Mouse (Mus musculus) MEL (cell line): ENCODE data around the gene Ppp2r1b. TPM values are rescaled to one million over a fixed set of nuclear protein-coding genes. Genes with fewer than 3 reads are reported as not detected.

ENCODE experiments used
- DNase-seq: peaks from one replicate; pipeline ENCODE4 v3.0.0; 2011; ENCODE audit warnings: low read depth, low spot score
- H3K27ac ChIP-seq: 2 replicates; pipeline ENCODE4 v1.5.1; 2012; ENCODE audit warnings: low read depth, mild to moderate bottlenecking, control low read depth, low read length, moderate library complexity; ENCODE audit not compliant: control insufficient read depth
- H3K27me3 ChIP-seq, 2 experiments: fragments of 150-350 bp in 1 of 2; sonication (generic) in 1 of 2; 2 replicates each; pipeline ENCODE4 v1.6.1; 2012; ENCODE audit warnings: low read length in 2 of 2, mild to moderate bottlenecking in 2 of 2, improper control_type of control experiment in 1 of 2, moderate library complexity in 1 of 2; ENCODE audit not compliant: insufficient read depth in 2 of 2, control insufficient read depth in 1 of 2
- H3K36me3 ChIP-seq, 2 experiments: 2 replicates each; pipeline ENCODE4 v1.6.1; 2012 to 2014; ENCODE audit warnings: low read length in 2 of 2, improper control_type of control experiment in 1 of 2, inconsistent platforms in 1 of 2, mild to moderate bottlenecking in 1 of 2; ENCODE audit not compliant: insufficient read depth in 2 of 2, control insufficient read depth in 1 of 2
- H3K4me1 ChIP-seq, 2 experiments: fragments of 150-350 bp in 1 of 2; sonication (generic) in 1 of 2; 2 replicates each; pipeline ENCODE4 v1.6.1; 2012; ENCODE audit warnings: low read length in 2 of 2, improper control_type of control experiment in 1 of 2, mild to moderate bottlenecking in 1 of 2; ENCODE audit not compliant: insufficient read depth in 2 of 2, control insufficient read depth in 1 of 2
- H3K4me3 ChIP-seq, 2 experiments: fragments of 150-350 bp in 1 of 2; sonication (generic) in 1 of 2; 2 replicates each; pipeline ENCODE4 v1.5.1; 2012; ENCODE audit warnings: low read depth in 2 of 2, low read length in 2 of 2, mild to moderate bottlenecking in 2 of 2, moderate library complexity in 2 of 2, control low read depth in 1 of 2, improper control_type of control experiment in 1 of 2; ENCODE audit not compliant: control insufficient read depth in 1 of 2, insufficient read depth in 1 of 2
- H3K79me2 ChIP-seq: 2 replicates; pipeline ENCODE4 v1.6.1; 2012; ENCODE audit warnings: mild to moderate bottlenecking, low read length, moderate library complexity; ENCODE audit not compliant: control insufficient read depth, poor library complexity, insufficient read depth
- H3K9ac ChIP-seq: 2 replicates; pipeline ENCODE4 v1.6.1; 2012; ENCODE audit warnings: low read depth, mild to moderate bottlenecking, control low read depth, low read length, moderate library complexity; ENCODE audit not compliant: control insufficient read depth, poor library complexity, severe bottlenecking
- H3K9me3 ChIP-seq: fragments of 150-350 bp; sonication (generic); replicated peaks from 2 replicates; pipeline ENCODE4 v1.6.1; 2012; ENCODE audit warnings: mild to moderate bottlenecking, low read length, improper control_type of control experiment, moderate library complexity; ENCODE audit not compliant: insufficient read depth
- BHLHE40 ChIP-seq: IDR thresholded peaks from 2 replicates; pipeline ENCODE4 v1.6.1; 2012; ENCODE audit warnings: low read depth, mild to moderate bottlenecking, inconsistent platforms, low read length, improper control_type of control experiment, borderline replicate concordance
- CTCF ChIP-seq, 3 experiments: IDR thresholded peaks in 2 of 3; conservative IDR thresholded peaks in 1 of 3; 2 replicates each; pipeline ENCODE4 v1.5.1; 2011 to 2012; ENCODE audit warnings: low read length in 3 of 3, low read depth in 2 of 3, mild to moderate bottlenecking in 2 of 3, improper control_type of control experiment in 1 of 3, inconsistent platforms in 1 of 3, mixed read lengths in 1 of 3, moderate library complexity in 1 of 3; ENCODE audit not compliant: control insufficient read depth in 1 of 3, insufficient read depth in 1 of 3, poor library complexity in 1 of 3, severe bottlenecking in 1 of 3
- E2F4 ChIP-seq: IDR thresholded peaks from 2 replicates; pipeline ENCODE4 v1.6.1; 2011; ENCODE audit warnings: low read depth, low read length, improper control_type of control experiment, borderline replicate concordance
- ELF1 ChIP-seq: IDR thresholded peaks from 2 replicates; pipeline ENCODE4 v1.6.1; 2014; ENCODE audit warnings: low read depth, mild to moderate bottlenecking, inconsistent platforms, low read length, improper control_type of control experiment, moderate library complexity
- EP300 ChIP-seq, 2 experiments: IDR thresholded peaks; 2 replicates each; pipeline ENCODE4 v1.6.1; 2011; ENCODE audit warnings: improper control_type of control experiment in 2 of 2, low read length in 2 of 2, low read depth in 1 of 2, mild to moderate bottlenecking in 1 of 2
- ETS1 ChIP-seq: IDR thresholded peaks from 2 replicates; pipeline ENCODE4 v1.6.1; 2012; ENCODE audit warnings: low read depth, mild to moderate bottlenecking, inconsistent platforms, low read length, improper control_type of control experiment, moderate library complexity
- GABPA ChIP-seq: IDR thresholded peaks from 2 replicates; pipeline ENCODE4 v1.6.1; 2012; ENCODE audit warnings: low read depth, mild to moderate bottlenecking, inconsistent platforms, low read length, improper control_type of control experiment, moderate library complexity
- GATA1 ChIP-seq: IDR thresholded peaks from 2 replicates; pipeline ENCODE4 v1.6.1; 2011; ENCODE audit warnings: low read depth, low read length, improper control_type of control experiment
- HCFC1 ChIP-seq: IDR thresholded peaks from 2 replicates; pipeline ENCODE4 v1.6.1; 2012; ENCODE audit warnings: low read depth, mild to moderate bottlenecking, inconsistent platforms, low read length, improper control_type of control experiment, moderate library complexity
- MAX ChIP-seq: IDR thresholded peaks from 2 replicates; pipeline ENCODE4 v1.6.1; 2011; ENCODE audit warnings: low read length, improper control_type of control experiment
- MXI1 ChIP-seq: IDR thresholded peaks from 2 replicates; pipeline ENCODE4 v1.6.1; 2011; ENCODE audit warnings: mild to moderate bottlenecking, low read depth, low read length, improper control_type of control experiment
- MYB ChIP-seq: IDR thresholded peaks from 2 replicates; pipeline ENCODE4 v1.6.1; 2011; ENCODE audit warnings: mild to moderate bottlenecking, low read depth, low read length, improper control_type of control experiment
- MYC ChIP-seq: IDR thresholded peaks from 2 replicates; pipeline ENCODE4 v1.6.1; 2011; ENCODE audit warnings: low read depth, mild to moderate bottlenecking, low read length, improper control_type of control experiment, moderate library complexity
- RCOR1 ChIP-seq: IDR thresholded peaks from 2 replicates; pipeline ENCODE4 v1.6.1; 2012; ENCODE audit warnings: low read depth, mild to moderate bottlenecking, inconsistent platforms, low read length, improper control_type of control experiment
- SIN3A ChIP-seq: IDR thresholded peaks from 2 replicates; pipeline ENCODE4 v1.6.1; 2012; ENCODE audit warnings: low read length, improper control_type of control experiment, inconsistent platforms
- TAL1 ChIP-seq: IDR thresholded peaks from 2 replicates; pipeline ENCODE4 v1.6.1; 2012; ENCODE audit warnings: mild to moderate bottlenecking, inconsistent platforms, low read length, moderate library complexity, mixed read lengths
- TCF12 ChIP-seq: IDR thresholded peaks from 2 replicates; pipeline ENCODE4 v1.6.1; 2014; ENCODE audit warnings: low read depth, mild to moderate bottlenecking, inconsistent platforms, low read length, improper control_type of control experiment, moderate library complexity
- UBTF ChIP-seq: IDR thresholded peaks from 2 replicates; pipeline ENCODE4 v1.6.1; 2012; ENCODE audit warnings: low read depth, mild to moderate bottlenecking, inconsistent platforms, low read length, improper control_type of control experiment, moderate library complexity, borderline replicate concordance; ENCODE audit not compliant: insufficient read depth
- USF2 ChIP-seq, 2 experiments: IDR thresholded peaks; 2 replicates each; pipeline ENCODE4 v1.6.1; 2011 to 2012; ENCODE audit warnings: improper control_type of control experiment in 2 of 2, low read length in 2 of 2, borderline replicate concordance in 1 of 2, inconsistent platforms in 1 of 2, low read depth in 1 of 2, mild to moderate bottlenecking in 1 of 2; ENCODE audit not compliant: insufficient read depth in 1 of 2
- ZC3H11A ChIP-seq: IDR thresholded peaks from 2 replicates; pipeline ENCODE4 v1.6.1; 2012; ENCODE audit warnings: low read depth, mild to moderate bottlenecking, inconsistent platforms, low read length, improper control_type of control experiment
- polyA plus RNA-seq, 2 experiments: library from polyadenylated mRNA; stranded (reverse) in 1 of 2; unstranded in 1 of 2; fragments of >175 nt in 1 of 2; fragments of >200 nt in 1 of 2; gene quantifications; 2 replicates each; pipeline versions ENCODE4 v1.2.1 to v1.2.4; 2012; ENCODE audit warnings: low replicate concordance in 2 of 2, low read depth in 1 of 2; ENCODE audit not compliant: insufficient read length in 2 of 2, insufficient read depth in 1 of 2, missing spikeins in 1 of 2
- total RNA-seq: library from RNA; depleted of rRNA; stranded (reverse); fragments of 300-350 nt; gene quantifications from 2 replicates; pipeline ENCODE4 v1.2.3, GENCODE M21; 2012

The Ppp2r1b gene
- total and polyA plus RNA-seq, 3 experiments = 67.6 to 101 TPM; not detected in 1

GRCm38 (mm10) chr9:50809146-50809545, 36.0 kb upstream of the Ppp2r1b start:
- Histone ChIP-seq H3K4me3 (no peak overlapping the region), H3K27me3 (no peaks in the 10 kb centered on the region), H3K27ac (no peak overlapping the region), H3K79me2 (no peaks in the 10 kb centered on the region), H3K9ac (no peak overlapping the region), H3K4me1 (peaks cover 2 to 20% of the 10 kb centered on the region in 2 experiments), H3K9me3 (no peaks in the 10 kb centered on the region), H3K36me3 (peaks cover 0 to 23% of the 10 kb centered on the region in 2 experiments; a peak in 2 of 4 replicates)
- no peak for TF ChIP-seq E2F4
- TF ChIP-seq ETS1 = no peak
- TF ChIP-seq TAL1 = no peak
- no peak for TF ChIP-seq ZC3H11A
- no peak for TF ChIP-seq MAX
- no peak for TF ChIP-seq UBTF
- TF ChIP-seq TCF12 = no peak
- no peak for TF ChIP-seq MYB
- no peak for TF ChIP-seq MXI1
- no peak for DNase-seq

GRCm38 (mm10) chr9:50811187-50811586, 33.9 kb upstream of the Ppp2r1b start:
- Histone ChIP-seq H3K4me1 (peaks cover 2 to 20% of the 10 kb centered on the region in 2 experiments), H3K27me3 (no peaks in the 10 kb centered on the region), H3K4me3 (peak overlapping the region in 1 of 2 experiments; percentile 31; a peak in 1 of 4 replicates)
- peak; percentile 75 for TF ChIP-seq SIN3A
- peak; percentile 80 for TF ChIP-seq RCOR1
- 0 out of 2 replicates have a peak, but pooled peaks have one; percentile 18 for TF ChIP-seq BHLHE40
- 0 out of 2 replicates have a peak, but pooled peaks have one; percentile 13 for TF ChIP-seq ELF1
- no peak for TF ChIP-seq USF2 (IDR thresholded peaks at IDR 0.05; ENCODE audit: borderline replicate concordance in 1 of 2, insufficient read depth in 1 of 2, low read depth in 1 of 2, low read length in 2 of 2)
- TF ChIP-seq MXI1 = peak; percentile 68
- TF ChIP-seq HCFC1 = no peak
- TF ChIP-seq CTCF (IDR thresholded peaks at IDR 0.05 in 2 of 3, conservative IDR thresholded peaks at IDR 0.05 in 1 of 3; ENCODE audit: control insufficient read depth in 1 of 3, insufficient read depth in 1 of 3, low read depth in 2 of 3, low read length in 3 of 3, poor library complexity in 1 of 3, severe bottlenecking in 1 of 3) = no peak
- TF ChIP-seq MYB = 0 out of 2 replicates have a peak, but pooled peaks have one; percentile 51
- TF ChIP-seq MAX = peak; percentile 66
- TF ChIP-seq GATA1 = peak; percentile 95
- peak; percentile 92 for TF ChIP-seq TAL1
- TF ChIP-seq TCF12 = peak; percentile 93
- TF ChIP-seq ETS1 = peak; percentile 74
- no peak for TF ChIP-seq GABPA
- TF ChIP-seq MYC = peak; percentile 81
- TF ChIP-seq EP300 (IDR thresholded peaks at IDR 0.05; ENCODE audit: low read depth in 1 of 2, low read length in 2 of 2) = peak; percentile 96
- TF ChIP-seq, all 39 proteins: peak for 13
- Histone ChIP-seq H3K27ac (peak overlapping the region; percentile 98), H3K9me3 (no peaks in the 10 kb centered on the region), H3K79me2 (no peaks in the 10 kb centered on the region), H3K36me3 (peaks cover 0 to 23% of the 10 kb centered on the region in 2 experiments; a peak in 2 of 4 replicates), H3K9ac (peak overlapping the region; percentile 27; the same call in 1 of the 2 replicates)
- DNase-seq = peak; percentile 90
